ENCODE assay signal across 8 mouse cellular contexts in the genomic region with DNA sequence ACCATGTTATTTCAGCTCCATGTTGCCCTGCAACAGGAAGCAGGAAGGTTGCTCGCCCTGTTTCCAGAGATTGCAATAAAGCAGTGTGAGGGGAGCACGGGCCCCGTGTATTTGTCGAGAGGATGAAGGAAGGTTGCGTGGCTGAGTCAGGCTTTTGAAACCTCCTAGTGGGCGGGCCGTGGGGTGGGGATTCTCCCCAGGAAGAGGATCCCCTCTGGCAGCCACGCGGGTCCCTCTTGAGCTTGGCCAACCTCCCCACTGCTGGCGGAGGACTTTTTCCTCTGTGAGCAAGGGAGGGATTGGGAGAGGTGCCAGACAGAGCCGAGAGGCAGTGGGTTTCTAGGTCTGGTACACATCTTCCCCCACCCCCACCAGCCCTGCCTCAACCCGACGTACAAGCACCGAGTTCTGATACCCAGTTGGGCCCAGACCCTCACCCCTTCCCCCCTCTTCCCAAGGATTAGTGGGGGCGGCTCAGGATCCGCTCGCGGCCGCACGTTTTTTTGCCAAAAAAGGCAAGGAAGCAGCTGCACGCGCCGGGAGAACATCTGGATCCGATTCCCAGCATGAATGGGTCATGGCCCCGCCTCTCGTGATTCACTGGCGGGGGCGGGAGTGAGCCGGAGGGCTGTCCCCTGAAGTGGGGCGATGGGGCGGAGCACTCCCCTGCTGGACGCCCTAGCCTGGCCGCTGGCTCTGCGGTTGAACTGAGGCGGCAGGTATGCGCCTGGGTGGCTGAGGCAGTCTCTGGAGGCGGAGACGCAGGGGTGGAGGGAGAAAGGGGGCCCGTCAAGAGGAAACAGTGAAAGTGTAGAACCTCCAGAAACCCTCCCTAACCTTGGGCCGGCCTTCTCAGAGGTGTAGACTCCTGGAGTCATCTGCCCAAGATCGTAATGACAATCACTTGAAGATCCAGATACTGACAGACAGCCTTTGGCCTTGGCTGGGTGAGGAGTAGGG. TPM values are rescaled to one million over a fixed set of nuclear protein-coding genes. Genes with fewer than 3 reads are reported as not detected.
A peak's percentile ranks its signal among the peaks of the same experiment; 100 is the strongest.
DNase-seq lines count a peak whose midpoint lies in the region; ATAC-seq and TF ChIP-seq lines count a peak whose summit lies in the region.

No protein-coding gene starts in this region.

- peak overlapping the region; percentile 70 for H3K9ac ChIP-seq in heart, embryonic 11.5 days (ENCODE audit: low read depth, low read length)
- 0 out of 2 replicates have a peak overlapping the region, but pooled peaks have one; percentile 30 for H3K9ac ChIP-seq in kidney, embryonic 15.5 days
- H3K9ac ChIP-seq in liver, embryonic 12.5 days: peak overlapping the region; percentile 69

- no peaks in the 10 kb centered on the region for H3K9me3 ChIP-seq in erythroblast, embryonic 14.5 days (ENCODE audit: control insufficient read depth, low read length)
- H3K9me3 ChIP-seq in heart, embryonic 11.5 days (replicated peaks; ENCODE audit: control insufficient read depth, low read length): no peaks in the 10 kb centered on the region
- H3K9me3 ChIP-seq in kidney, embryonic 15.5 days (replicated peaks): no peaks in the 10 kb centered on the region
- no peaks in the 10 kb centered on the region for H3K9me3 ChIP-seq in liver, embryonic 12.5 days (replicated peaks)

- H3K36me3 ChIP-seq in erythroblast, embryonic 14.5 days (ENCODE audit: control insufficient read depth): peaks cover 10% of the 10 kb centered on the region; the same call in 1 of the 2 replicates
- H3K36me3 ChIP-seq in heart, embryonic 11.5 days (ENCODE audit: control insufficient read depth, insufficient read depth, low read length): peaks cover 4% of the 10 kb centered on the region; the same call in 1 of the 2 replicates
- H3K36me3 ChIP-seq in kidney, embryonic 15.5 days: peaks cover 20% of the 10 kb centered on the region
- H3K36me3 ChIP-seq in liver, embryonic 12.5 days: peaks cover 23% of the 10 kb centered on the region
- H3K36me3 ChIP-seq in myocyte (ENCODE audit: control insufficient read depth, insufficient read depth): peaks cover 11% of the 10 kb centered on the region

- peak overlapping the region; percentile 69 for H3K4me2 ChIP-seq in heart, embryonic 11.5 days
- peak overlapping the region; percentile 75 for H3K4me2 ChIP-seq in kidney, embryonic 15.5 days
- H3K4me2 ChIP-seq in liver, embryonic 12.5 days: peak overlapping the region; percentile 84
- H3K4me2 ChIP-seq in myocyte (ENCODE audit: low read depth): peak overlapping the region; percentile 97

- H3K79me2 ChIP-seq in myocyte (ENCODE audit: control insufficient read depth, insufficient read depth): peaks cover 35% of the 10 kb centered on the region

- H3K4me3 ChIP-seq in erythroblast, embryonic 14.5 days (replicated peaks): peak overlapping the region; percentile 65
- peak overlapping the region; percentile 42 for H3K4me3 ChIP-seq in heart, embryonic 11.5 days (ENCODE audit: low read depth, low read length)
- peak overlapping the region; percentile 42 for H3K4me3 ChIP-seq in kidney, embryonic 15.5 days (replicated peaks)
- peak overlapping the region; percentile 57 for H3K4me3 ChIP-seq in liver, embryonic 12.5 days
- peak overlapping the region; percentile 9 for H3K4me3 ChIP-seq in myocyte

- H3K4me1 ChIP-seq in erythroblast, embryonic 14.5 days (ENCODE audit: control insufficient read depth): peaks cover 62% of the 10 kb centered on the region
- H3K4me1 ChIP-seq in heart, embryonic 11.5 days (ENCODE audit: control insufficient read depth, insufficient read depth, low read length): peaks cover 48% of the 10 kb centered on the region
- peaks cover 61% of the 10 kb centered on the region for H3K4me1 ChIP-seq in kidney, embryonic 15.5 days
- peaks cover 81% of the 10 kb centered on the region for H3K4me1 ChIP-seq in liver, embryonic 12.5 days

- 1% methylated on average over 41 of the region's 41 CpGs for WGBS in heart, embryonic 11.5 days (ENCODE audit: insufficient replicate concordance)
- WGBS in kidney, embryonic 15.5 days: 2% methylated on average over 41 of the region's 41 CpGs
- WGBS in liver, embryonic 12.5 days (ENCODE audit: insufficient replicate concordance): 4% methylated on average over 41 of the region's 41 CpGs

- peak overlapping the region; percentile 95 for H3K27ac ChIP-seq in heart, embryonic 11.5 days (ENCODE audit: low read depth, low read length)
- H3K27ac ChIP-seq in kidney, embryonic 15.5 days: peak overlapping the region; percentile 94
- peak overlapping the region; percentile 79 for H3K27ac ChIP-seq in liver, embryonic 12.5 days

- peak; percentile 67 to 77 for DNase-seq in cerebellum, postnatal 10 days
- peak; percentile 76 to 86 for DNase-seq in spleen, postnatal 4 days (ENCODE audit: low spot score in 2 of 2)

- no peak for ATAC-seq in cerebellum, adult (ENCODE audit: insufficient number of reproducible peaks, low FRiP score, low TSS enrichment)
- ATAC-seq in heart, embryonic 11.5 days (replicated peaks; ENCODE audit: insufficient number of reproducible peaks, low FRiP score, low TSS enrichment): peak; percentile 80
- ATAC-seq in kidney, embryonic 15.5 days (replicated peaks; ENCODE audit: low FRiP score): peak; percentile 88
- peak; percentile 84 for ATAC-seq in liver, embryonic 12.5 days

- H3K27me3 ChIP-seq in erythroblast, embryonic 14.5 days (ENCODE audit: control insufficient read depth): peaks cover 13% of the 10 kb centered on the region
- H3K27me3 ChIP-seq in heart, embryonic 11.5 days (ENCODE audit: control insufficient read depth, insufficient read depth, low read length): no peaks in the 10 kb centered on the region
- no peaks in the 10 kb centered on the region for H3K27me3 ChIP-seq in kidney, embryonic 15.5 days
- H3K27me3 ChIP-seq in liver, embryonic 12.5 days (replicated peaks): no peaks in the 10 kb centered on the region; the same call in 1 of the 2 replicates
- H3K27me3 ChIP-seq in myocyte (ENCODE audit: control insufficient read depth, insufficient read depth, insufficient read length): no peaks in the 10 kb centered on the region

- TF ChIP-seq POLR2A in myocyte (IDR thresholded peaks at IDR 0.05; ENCODE audit: insufficient read length, low read depth): peak; percentile 73

- H3ac ChIP-seq in myocyte (ENCODE audit: control insufficient read depth, insufficient read length): no peak overlapping the region

TF ChIP-seq in myocyte, 11 proteins besides CTCF, POLR2A, EP300 and RAD21:
- TF ChIP-seq REST (IDR thresholded peaks at IDR 0.05; ENCODE audit: insufficient read depth, insufficient read length) (no peak), MAX (IDR thresholded peaks at IDR 0.05; ENCODE audit: low read depth) (no peak), CEBPB (IDR thresholded peaks at IDR 0.05; ENCODE audit: insufficient read depth, poor library complexity, severe bottlenecking) (0 out of 2 replicates have a peak, but pooled peaks have one; percentile 40), USF1 (IDR thresholded peaks at IDR 0.05; ENCODE audit: low read depth) (no peak), POLR2AphosphoS2 (IDR thresholded peaks at IDR 0.05; ENCODE audit: insufficient read length, low read depth) (peak; percentile 87), SRF (IDR thresholded peaks at IDR 0.05; ENCODE audit: control insufficient read depth, insufficient read length, low read depth) (peak; percentile 100), TCF12 (IDR thresholded peaks at IDR 0.05; ENCODE audit: insufficient read depth, poor library complexity, severe bottlenecking) (peak; percentile 61), MYOG (IDR thresholded peaks at IDR 0.05; ENCODE audit: control insufficient read depth in 1 of 3, insufficient read depth in 1 of 3, insufficient read length in 2 of 3, low read depth in 2 of 3) (peak in 2 of 3 experiments; percentile 7 to 75), TCF3 (IDR thresholded peaks at IDR 0.05; ENCODE audit: insufficient read length, low read depth) (peak; percentile 21), MYOD1 (IDR thresholded peaks at IDR 0.05; ENCODE audit: control insufficient read depth in 1 of 3, insufficient read length in 2 of 3, low read depth in 2 of 3) (peak in 2 of 3 experiments; percentile 40 to 78), E2F4 (IDR thresholded peaks at IDR 0.05; ENCODE audit: insufficient read depth) (no peak)

RNA-seq across cellular contexts. Expression of a gene that starts 5.8 kb away (rescaled TPM):
- 2.5 and 3.6 TPM in 2 replicates for polyA plus RNA-seq in erythroblast, embryonic 14.5 days (2012)
- polyA plus RNA-seq in heart, embryonic 11.5 days (2014; fragmentation: Nextera tagmentation; extraction: Ambion mirVana): 109 and 113 TPM in 2 replicates
- 171 and 175 TPM in 2 replicates for polyA plus RNA-seq in kidney, embryonic 15.5 days (2015; fragmentation: Nextera tagmentation; extraction: Ambion mirVana)
- 116 and 121 TPM in 2 replicates for polyA plus RNA-seq in liver, embryonic 12.5 days (2016; fragmentation: Nextera tagmentation; extraction: Ambion mirVana)
- polyA plus RNA-seq in myocyte (2012; fragmentation: generic; extraction: Trizol): 41.6 TPM

RNA-seq across cellular contexts. Expression of a gene that starts 8.3 kb away (rescaled TPM):
- 0.05 and 0.09 TPM in 2 replicates for polyA plus RNA-seq in erythroblast, embryonic 14.5 days (2012)
- 6.3 and 6.4 TPM in 2 replicates for polyA plus RNA-seq in heart, embryonic 11.5 days (2014; fragmentation: Nextera tagmentation; extraction: Ambion mirVana)
- 8.4 and 12.4 TPM in 2 replicates for polyA plus RNA-seq in kidney, embryonic 15.5 days (2015; fragmentation: Nextera tagmentation; extraction: Ambion mirVana)
- polyA plus RNA-seq in liver, embryonic 12.5 days (2016; fragmentation: Nextera tagmentation; extraction: Ambion mirVana): 3.5 and 3.7 TPM in 2 replicates
- polyA plus RNA-seq in myocyte (2012; fragmentation: generic; extraction: Trizol): 110 TPM

RNA-seq across cellular contexts. Expression of a gene that starts 15.4 kb away (rescaled TPM):
- polyA plus RNA-seq in erythroblast, embryonic 14.5 days (2012): 0.19 and 0.50 TPM in 2 replicates
- 57.1 and 60.7 TPM in 2 replicates for polyA plus RNA-seq in heart, embryonic 11.5 days (2014; fragmentation: Nextera tagmentation; extraction: Ambion mirVana)
- 78.5 and 81.9 TPM in 2 replicates for polyA plus RNA-seq in kidney, embryonic 15.5 days (2015; fragmentation: Nextera tagmentation; extraction: Ambion mirVana)
- polyA plus RNA-seq in liver, embryonic 12.5 days (2016; fragmentation: Nextera tagmentation; extraction: Ambion mirVana): 51.4 and 51.5 TPM in 2 replicates
- 36.2 TPM for polyA plus RNA-seq in myocyte (2012; fragmentation: generic; extraction: Trizol)

RNA-seq across cellular contexts. Expression of a gene that starts 32.9 kb away (rescaled TPM):
- polyA plus RNA-seq in erythroblast, embryonic 14.5 days (2012): 1.5 and 2.5 TPM in 2 replicates
- 18.5 and 19.2 TPM in 2 replicates for polyA plus RNA-seq in heart, embryonic 11.5 days (2014; fragmentation: Nextera tagmentation; extraction: Ambion mirVana)
- 29.6 and 33.7 TPM in 2 replicates for polyA plus RNA-seq in kidney, embryonic 15.5 days (2015; fragmentation: Nextera tagmentation; extraction: Ambion mirVana)
- polyA plus RNA-seq in liver, embryonic 12.5 days (2016; fragmentation: Nextera tagmentation; extraction: Ambion mirVana): 49.7 and 50.3 TPM in 2 replicates
- 25.1 TPM for polyA plus RNA-seq in myocyte (2012; fragmentation: generic; extraction: Trizol)

RNA-seq across cellular contexts. Expression of a gene that starts 52.2 kb away (rescaled TPM):
- 0.01 and 0.02 TPM in 2 replicates for polyA plus RNA-seq in erythroblast, embryonic 14.5 days (2012)
- 0.21 and 0.24 TPM in 2 replicates for polyA plus RNA-seq in heart, embryonic 11.5 days (2014; fragmentation: Nextera tagmentation; extraction: Ambion mirVana)
- polyA plus RNA-seq in kidney, embryonic 15.5 days (2015; fragmentation: Nextera tagmentation; extraction: Ambion mirVana): 0.62 and 0.69 TPM in 2 replicates
- polyA plus RNA-seq in liver, embryonic 12.5 days (2016; fragmentation: Nextera tagmentation; extraction: Ambion mirVana): 0.02 and 0.22 TPM in 2 replicates
- 0.01 TPM for polyA plus RNA-seq in myocyte (2012; fragmentation: generic; extraction: Trizol)

Comparison
In these comparisons a context has a peak if more than half of its experiments do, and no peak if none do; other contexts are left out.
1. H3K4me3 ChIP-seq: peak in every context shown above with its lines; median percentile 65 in erythroblast, embryonic 14.5 days; 57 in liver, embryonic 12.5 days; 42 in heart, embryonic 11.5 days; 42 in kidney, embryonic 15.5 days; 9 in myocyte.
2. RNA of a gene that starts 15.4 kb away (polyA plus RNA-seq): 78.5 to 81.9 TPM in kidney, embryonic 15.5 days, 57.1 to 60.7 TPM in heart, embryonic 11.5 days, 51.4 to 51.5 TPM in liver, embryonic 12.5 days and 36.2 TPM in myocyte (single experiment); 0.19 to 0.50 TPM in erythroblast, embryonic 14.5 days; every median in the first group is over 10 times any median in the second.
3. Peak in every context shown above with its lines, with median percentiles within 50 percentile points of each other: H3K27ac ChIP-seq, H3K4me2 ChIP-seq and H3K9ac ChIP-seq.